Mouse (Mus musculus) CH12.LX (cell line): ENCODE data around the gene Crp. TPM values are rescaled to one million over a fixed set of nuclear protein-coding genes. Genes with fewer than 3 reads are reported as not detected.

Experiments used
- DNase-seq: peaks from one replicate; pipeline ENCODE4 v3.0.0-alpha.2; 2013; ENCODE audit errors: extremely low read depth
- H3K27ac ChIP-seq: 2 replicates; pipeline ENCODE4 v1.5.1; 2012; ENCODE audit warnings: low read depth, mild to moderate bottlenecking, control low read depth, moderate library complexity; ENCODE audit not compliant: insufficient read depth
- H3K27me3 ChIP-seq: replicated peaks from 2 replicates; pipeline ENCODE3; 2012; ENCODE audit warnings: inconsistent platforms
- H3K36me3 ChIP-seq, 2 experiments: replicated peaks in 1 of 2; 2 replicates each; pipeline versions ENCODE3 to v1.6.1; 2012; ENCODE audit warnings: inconsistent platforms in 1 of 2, low read length in 1 of 2, mild to moderate bottlenecking in 1 of 2, mixed read lengths in 1 of 2, moderate library complexity in 1 of 2; ENCODE audit not compliant: control insufficient read depth in 1 of 2, insufficient read depth in 1 of 2
- H3K4me1 ChIP-seq, 2 experiments: 2 replicates each; pipeline ENCODE4 v1.6.1; 2012; ENCODE audit warnings: inconsistent platforms in 1 of 2, moderate library complexity in 1 of 2; ENCODE audit not compliant: insufficient read depth in 2 of 2, control insufficient read depth in 1 of 2
- H3K4me2 ChIP-seq: 2 replicates; pipeline ENCODE4 v1.6.1; 2012; ENCODE audit warnings: low read depth, mild to moderate bottlenecking, control low read depth; ENCODE audit not compliant: poor library complexity, insufficient read depth, severe bottlenecking
- H3K4me3 ChIP-seq, 3 experiments: fragments of 150-350 bp in 1 of 3; sonication (generic) in 1 of 3; replicated peaks in 1 of 3; 2 replicates each; pipeline versions ENCODE3 to v1.5.1; 2011 to 2012; ENCODE audit warnings: low read depth in 2 of 3, low read length in 2 of 3, mild to moderate bottlenecking in 2 of 3, moderate library complexity in 2 of 3, control low read depth in 1 of 3, improper control_type of control experiment in 1 of 3, inconsistent platforms in 1 of 3, mixed read lengths in 1 of 3; ENCODE audit not compliant: poor library complexity in 1 of 3
- H3K79me2 ChIP-seq: replicated peaks from 2 replicates; pipeline ENCODE4 v1.6.1; 2012; ENCODE audit warnings: mild to moderate bottlenecking, moderate library complexity; ENCODE audit not compliant: control insufficient read depth, poor library complexity, insufficient read depth, severe bottlenecking; ENCODE audit errors: extremely low read depth
- H3K9ac ChIP-seq: 2 replicates; pipeline ENCODE4 v1.6.1; 2012; ENCODE audit warnings: low read depth, mild to moderate bottlenecking, control low read depth, moderate library complexity; ENCODE audit not compliant: insufficient read depth
- H3K9me3 ChIP-seq: replicated peaks from 2 replicates; pipeline ENCODE3; 2012; ENCODE audit warnings: low read length, inconsistent platforms, mixed read lengths
- CHD1 ChIP-seq: IDR thresholded peaks from 2 replicates; pipeline ENCODE4 v1.6.1; 2012; ENCODE audit warnings: low read depth, low read length, improper control_type of control experiment, inconsistent platforms
- CHD2 ChIP-seq: IDR thresholded peaks from 2 replicates; pipeline ENCODE4 v1.6.1; 2011; ENCODE audit warnings: low read length, improper control_type of control experiment
- CTCF ChIP-seq, 2 experiments: IDR thresholded peaks in 1 of 2; conservative IDR thresholded peaks in 1 of 2; 2 replicates each; pipeline ENCODE4 v1.5.1; 2011 to 2012; ENCODE audit warnings: low read depth in 2 of 2, low read length in 2 of 2, improper control_type of control experiment in 1 of 2, inconsistent platforms in 1 of 2, mild to moderate bottlenecking in 1 of 2, moderate library complexity in 1 of 2
- E2F4 ChIP-seq: IDR thresholded peaks from 2 replicates; pipeline ENCODE4 v1.6.1; 2011; ENCODE audit warnings: low read depth, low read length, improper control_type of control experiment; ENCODE audit not compliant: insufficient replicate concordance
- ELF1 ChIP-seq: IDR thresholded peaks from 2 replicates; pipeline ENCODE4 v1.6.1; 2014; ENCODE audit warnings: low read depth, mild to moderate bottlenecking, inconsistent platforms, low read length, improper control_type of control experiment
- ETS1 ChIP-seq: conservative IDR thresholded peaks from 2 replicates; pipeline ENCODE4 v1.6.1; 2012; ENCODE audit warnings: low read depth, mild to moderate bottlenecking, inconsistent platforms, low read length, improper control_type of control experiment, moderate library complexity
- HCFC1 ChIP-seq: IDR thresholded peaks from 2 replicates; pipeline ENCODE4 v1.6.1; 2012; ENCODE audit warnings: low read depth, mild to moderate bottlenecking, inconsistent platforms, low read length, improper control_type of control experiment
- JUN ChIP-seq: IDR thresholded peaks from 2 replicates; pipeline ENCODE4 v1.6.1; 2011; ENCODE audit warnings: low read depth, mild to moderate bottlenecking, low read length, improper control_type of control experiment, moderate library complexity; ENCODE audit not compliant: insufficient read depth
- KAT2A ChIP-seq: IDR thresholded peaks from 2 replicates; pipeline ENCODE4 v1.6.1; 2012; ENCODE audit warnings: low read length, improper control_type of control experiment, inconsistent platforms; ENCODE audit not compliant: insufficient replicate concordance
- MAX ChIP-seq: IDR thresholded peaks from 2 replicates; pipeline ENCODE4 v1.6.1; 2011; ENCODE audit warnings: low read length, improper control_type of control experiment
- MXI1 ChIP-seq: IDR thresholded peaks from 2 replicates; pipeline ENCODE4 v1.6.1; 2011; ENCODE audit warnings: mild to moderate bottlenecking, low read depth, low read length, improper control_type of control experiment
- MYC ChIP-seq: IDR thresholded peaks from 2 replicates; pipeline ENCODE4 v1.6.1; 2011; ENCODE audit warnings: low read depth, mild to moderate bottlenecking, improper control_type of control experiment, low read length
- NELFE ChIP-seq: IDR thresholded peaks from 2 replicates; pipeline ENCODE4 v1.6.1; 2011; ENCODE audit warnings: low read depth, low read length, improper control_type of control experiment
- NRF1 ChIP-seq: IDR thresholded peaks from 2 replicates; pipeline ENCODE4 v1.6.1; 2014; ENCODE audit warnings: low read depth, mild to moderate bottlenecking, inconsistent platforms, low read length, improper control_type of control experiment, moderate library complexity
- PAX5 ChIP-seq: IDR thresholded peaks from 2 replicates; pipeline ENCODE4 v1.6.1; 2012; ENCODE audit warnings: low read length, inconsistent platforms, mixed read lengths
- POLR2A ChIP-seq: IDR thresholded peaks from 2 replicates; pipeline ENCODE4 v1.6.1; 2011; ENCODE audit warnings: low read depth, mild to moderate bottlenecking, improper control_type of control experiment, low read length
- POLR2AphosphoS2 ChIP-seq: IDR thresholded peaks from 2 replicates; pipeline ENCODE4 v1.6.1; 2011; ENCODE audit warnings: low read depth, low read length, improper control_type of control experiment
- RAD21 ChIP-seq: IDR thresholded peaks from 2 replicates; pipeline ENCODE4 v1.6.1; 2011; ENCODE audit warnings: low read depth, mild to moderate bottlenecking, low read length, improper control_type of control experiment, moderate library complexity
- RCOR1 ChIP-seq: conservative IDR thresholded peaks from 2 replicates; pipeline ENCODE4 v1.6.1; 2012; ENCODE audit warnings: low read depth, mild to moderate bottlenecking, inconsistent platforms, low read length, improper control_type of control experiment
- SIN3A ChIP-seq: IDR thresholded peaks from 2 replicates; pipeline ENCODE4 v1.6.1; 2012; ENCODE audit warnings: low read length, improper control_type of control experiment, inconsistent platforms
- SMC3 ChIP-seq: IDR thresholded peaks from 2 replicates; pipeline ENCODE4 v1.6.1; 2011; ENCODE audit warnings: low read depth, low read length, improper control_type of control experiment
- TCF12 ChIP-seq: IDR thresholded peaks from 2 replicates; pipeline ENCODE4 v1.6.1; 2014; ENCODE audit warnings: low read depth, mild to moderate bottlenecking, inconsistent platforms, low read length, improper control_type of control experiment
- USF2 ChIP-seq: conservative IDR thresholded peaks from 2 replicates; pipeline ENCODE4 v1.6.1; 2011; ENCODE audit warnings: low read depth, low read length, improper control_type of control experiment
- ZC3H11A ChIP-seq: IDR thresholded peaks from 2 replicates; pipeline ENCODE4 v1.6.1; 2012; ENCODE audit warnings: low read depth, mild to moderate bottlenecking, inconsistent platforms, low read length, improper control_type of control experiment
- dilution Hi-C: fragments of 300-500 bp; cut with MboI; formaldehyde crosslinking; loops from 2 replicates; pipeline ENCODE4 v1.14.3; 2020; ENCODE audit warnings: low sequenced_read_pairs; ENCODE audit not compliant: extremely low pct_unique_long_range_greater_than_20kb, extremely low pct_ligation_motif_present
- in situ Hi-C: fragments of 300-500 bp; cut with MboI; formaldehyde crosslinking; loops from 3 replicates; pipeline ENCODE4 v1.14.3; 2019; ENCODE audit warnings: low sequenced_read_pairs, low pct_ligation_motif_present, low pct_unique_long_range_greater_than_20kb, mixed read lengths
- polyA plus RNA-seq: library from polyadenylated mRNA; unstranded; fragments of >175 nt; gene quantifications from 2 replicates; pipeline ENCODE4 v1.2.1, GENCODE M21; 2012; ENCODE audit warnings: low read depth; ENCODE audit not compliant: insufficient read length
- total RNA-seq, 2 experiments: library from RNA; depleted of rRNA; stranded (reverse); fragments of 300-350 nt in 1 of 2; fragments of >200 nt in 1 of 2; gene quantifications; 2 replicates each; pipeline ENCODE4 v1.2.3; 2012 to 2014

Crp gene
- total RNA-seq (2012; rRNA removed) (not detected in 2 replicates), total RNA-seq (2014; rRNA removed) (not detected in 2 replicates), polyA plus RNA-seq (not detected in 2 replicates)

DNA sequence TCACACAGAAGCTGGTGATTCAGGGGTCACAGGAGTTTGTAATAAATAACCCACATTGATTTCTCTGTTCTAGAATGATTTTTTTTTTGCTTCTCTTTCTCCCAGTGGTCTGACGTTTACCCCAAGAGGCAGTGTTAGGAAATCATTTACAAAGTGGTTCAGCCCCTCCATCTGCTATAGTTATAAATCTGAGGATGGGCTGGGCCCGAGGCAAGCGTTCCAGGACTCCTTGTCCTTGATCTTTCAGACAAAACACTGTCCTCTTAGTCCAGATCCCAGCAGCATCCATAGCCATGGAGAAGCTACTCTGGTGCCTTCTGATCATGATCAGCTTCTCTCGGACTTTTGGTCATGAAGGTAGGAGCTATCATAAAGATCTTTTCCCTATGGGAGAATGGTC lies at the start of gene Crp:
Crp (plus strand) TSS at position 212 of the 400 bp plus-strand sequence.
- TF ChIP-seq JUN (no peak), MYC (no peak), RCOR1 (no peak), PAX5 (no peak), NRF1 (no peak), MXI1 (no peak), ZC3H11A (no peak), ETS1 (no peak), HCFC1 (no peak), CHD1 (no peak), USF2 (no peak)
- H3K9me3 ChIP-seq = no peaks in the 10 kb centered on the region
- H3K79me2 ChIP-seq = no peaks in the 10 kb centered on the region
- H3K4me2 ChIP-seq = no peak within 1 kb of the TSS
- H3K36me3 ChIP-seq = no peaks in the 10 kb centered on the region
- dilution Hi-C loops = no loop called here
- in situ Hi-C loops = no loop called here
- no peak within 1 kb of the TSS for H3K9ac ChIP-seq
- no peaks in the 10 kb centered on the region for H3K4me1 ChIP-seq
- H3K4me3 ChIP-seq = no peak within 1 kb of the TSS
- no peak for DNase-seq
- H3K27me3 ChIP-seq = no peaks in the 10 kb centered on the region
- H3K27ac ChIP-seq = no peak within 1 kb of the TSS

DNA sequence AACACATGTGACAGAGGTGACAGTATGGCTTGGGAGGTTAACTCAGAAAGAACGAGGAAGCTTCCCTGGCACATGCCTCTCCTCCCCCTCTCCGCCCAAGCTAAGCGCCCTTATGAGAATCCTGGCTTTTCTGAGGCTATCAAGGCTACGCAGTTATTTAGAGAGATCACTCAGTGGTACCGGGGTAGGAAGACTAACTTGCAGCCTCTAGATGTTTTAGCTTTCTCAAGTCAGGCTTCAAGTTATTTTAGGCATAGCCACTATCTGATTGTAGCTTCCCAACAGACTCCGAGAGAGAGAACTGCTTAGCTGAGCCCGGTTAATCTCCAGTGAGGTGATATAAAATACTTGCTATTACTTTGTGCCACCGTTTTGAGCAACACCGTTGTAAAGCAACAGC lies 48.5 kb upstream of the Crp start:
- in situ Hi-C loops = loop anchor here (25.0 kb wide), 1 partner anchor 738 kb away; no protein-coding TSS in a partner anchor
- no peaks in the 10 kb centered on the region for H3K27me3 ChIP-seq
- H3K9ac ChIP-seq = no peak overlapping the region
- dilution Hi-C loops = no loop called here
- H3K4me3 ChIP-seq = no peak overlapping the region
- no peak for DNase-seq
- no peaks in the 10 kb centered on the region for H3K4me1 ChIP-seq
- no peaks in the 10 kb centered on the region for H3K36me3 ChIP-seq
- H3K4me2 ChIP-seq = no peak overlapping the region
- no peaks in the 10 kb centered on the region for H3K9me3 ChIP-seq
- no peak overlapping the region for H3K27ac ChIP-seq
- no peak for TF ChIP-seq CHD2
- no peaks in the 10 kb centered on the region for H3K79me2 ChIP-seq

DNA sequence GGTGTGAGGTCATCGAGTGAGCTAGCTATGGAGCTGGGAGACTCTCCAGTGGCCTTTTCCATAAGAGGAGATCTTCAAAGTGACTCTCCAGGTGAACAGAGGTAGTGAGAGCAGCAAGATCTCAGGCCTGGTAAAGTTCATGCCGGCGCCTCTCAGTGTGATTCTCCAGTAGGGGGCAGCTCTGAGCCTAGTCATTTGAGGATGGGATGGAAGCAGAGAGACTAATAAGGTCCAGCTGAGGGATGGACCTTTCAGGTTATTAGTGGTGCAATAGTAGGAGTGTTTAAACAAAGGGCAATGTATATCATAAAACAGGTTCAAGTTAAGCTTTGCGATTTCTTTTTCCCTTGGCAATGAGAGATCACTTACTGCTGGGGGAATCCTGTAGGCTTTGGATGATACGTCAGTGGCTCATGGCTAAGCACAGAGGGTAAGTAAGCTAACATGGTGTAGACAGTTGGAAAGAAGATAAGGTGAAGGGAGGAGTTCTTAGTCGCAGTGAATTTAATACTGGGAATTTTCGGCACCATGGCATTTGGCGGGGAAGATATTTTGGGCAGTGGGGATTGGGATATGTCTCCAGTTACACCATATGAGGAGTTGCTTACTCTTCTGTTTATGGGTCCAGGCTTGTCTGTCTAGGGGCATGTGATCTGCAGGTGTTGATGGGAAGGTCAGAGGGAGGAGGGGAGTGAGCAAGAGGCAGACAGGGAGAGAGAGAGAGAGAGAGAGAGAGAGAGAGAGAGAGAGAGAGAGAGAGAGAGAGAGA lies 47.2 kb upstream of the Crp start:
- dilution Hi-C loops = no loop called here
- DNase-seq = peak; percentile 61
- in situ Hi-C loops = no loop called here

More for the DNA sequence above, 47.2 kb upstream of the Crp start:
- TF ChIP-seq MYC = no peak
- TF ChIP-seq CTCF (conservative IDR thresholded peaks at IDR 0.05 in 1 of 2, IDR thresholded peaks at IDR 0.05 in 1 of 2; ENCODE audit: low read depth in 2 of 2, low read length in 2 of 2) = peak; percentile 42 to 73
- TF ChIP-seq POLR2AphosphoS2 = no peak
- peak; percentile 63 for TF ChIP-seq RAD21
- no peak for TF ChIP-seq POLR2A
- no peak for TF ChIP-seq NELFE
- TF ChIP-seq CHD2 = no peak
- peak; percentile 71 for TF ChIP-seq SMC3
- no peak for TF ChIP-seq E2F4
- TF ChIP-seq SIN3A = no peak
- TF ChIP-seq ELF1 = no peak
- no peak for TF ChIP-seq TCF12
- TF ChIP-seq MAX = no peak
- no peak for TF ChIP-seq MXI1
- TF ChIP-seq KAT2A = no peak
- H3K79me2 ChIP-seq = no peaks in the 10 kb centered on the region
- no peak overlapping the region for H3K4me2 ChIP-seq
- no peaks in the 10 kb centered on the region for H3K9me3 ChIP-seq
- no peak overlapping the region for H3K4me3 ChIP-seq
- H3K27me3 ChIP-seq = no peaks in the 10 kb centered on the region
- H3K9ac ChIP-seq = no peak overlapping the region
- no peaks in the 10 kb centered on the region for H3K36me3 ChIP-seq
- no peak overlapping the region for H3K27ac ChIP-seq
- no peaks in the 10 kb centered on the region for H3K4me1 ChIP-seq
